Mouse (Mus musculus): ENCODE results near the gene Zfp456. TPM values are rescaled to one million over a fixed set of nuclear protein-coding genes. Genes with fewer than 3 reads are reported as not detected.

Zfp456 gene
- polyA plus RNA-seq (2015; fragmentation: Illumina TruSeq; extraction: RNeasy Lipid Tissue Mini Kit (QIAGEN cat#74804); ENCODE audit: low read depth, low replicate concordance): 1.5 TPM

DNA sequence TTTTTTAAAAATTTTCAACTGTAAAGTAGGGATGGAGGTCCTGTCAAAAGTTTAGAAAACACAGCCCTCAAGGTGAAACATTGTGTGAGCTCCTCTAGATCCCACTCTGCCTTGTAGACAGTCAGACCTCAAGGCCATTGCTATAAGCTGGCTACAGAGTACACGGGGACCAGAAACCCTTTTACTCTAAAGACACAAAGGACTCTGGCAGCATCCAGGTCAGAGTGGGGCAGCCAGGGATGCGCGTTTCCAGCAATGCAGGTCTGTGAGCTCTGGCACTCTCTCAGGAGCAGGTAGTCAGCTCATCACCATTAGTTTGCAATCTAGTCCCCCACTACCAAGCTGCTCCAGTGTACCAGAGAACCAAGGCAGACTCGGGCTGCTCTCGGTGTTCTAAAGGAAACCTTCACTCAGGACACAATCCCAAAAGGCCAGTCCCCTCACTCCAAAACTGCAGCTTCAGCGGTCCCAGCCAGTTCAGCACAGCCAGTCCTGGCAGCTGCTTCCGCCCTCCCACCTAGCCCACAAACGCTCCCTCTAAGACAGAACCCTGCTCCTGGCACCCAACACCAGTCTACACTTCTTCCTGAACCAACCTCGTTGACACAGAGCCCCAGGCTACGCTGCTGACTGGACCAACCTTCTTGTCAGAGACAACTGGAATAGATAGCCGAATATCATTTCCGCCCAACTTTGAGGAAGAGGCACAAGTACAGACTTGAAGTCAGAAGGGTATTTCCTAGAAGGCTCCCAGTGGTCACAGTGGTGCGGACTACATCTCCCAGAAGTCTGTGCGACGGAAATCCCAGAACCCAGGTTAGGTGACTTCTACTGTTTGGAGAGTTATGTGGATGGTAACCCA lies at the start of gene Zfp456, which contains the start of gene Gm28041:
Zfp456 (minus strand) TSS at position 761 of the 862 bp plus-strand sequence.
Gm28041 (minus strand) TSS at position 684 of the 862 bp plus-strand sequence.

DNA sequence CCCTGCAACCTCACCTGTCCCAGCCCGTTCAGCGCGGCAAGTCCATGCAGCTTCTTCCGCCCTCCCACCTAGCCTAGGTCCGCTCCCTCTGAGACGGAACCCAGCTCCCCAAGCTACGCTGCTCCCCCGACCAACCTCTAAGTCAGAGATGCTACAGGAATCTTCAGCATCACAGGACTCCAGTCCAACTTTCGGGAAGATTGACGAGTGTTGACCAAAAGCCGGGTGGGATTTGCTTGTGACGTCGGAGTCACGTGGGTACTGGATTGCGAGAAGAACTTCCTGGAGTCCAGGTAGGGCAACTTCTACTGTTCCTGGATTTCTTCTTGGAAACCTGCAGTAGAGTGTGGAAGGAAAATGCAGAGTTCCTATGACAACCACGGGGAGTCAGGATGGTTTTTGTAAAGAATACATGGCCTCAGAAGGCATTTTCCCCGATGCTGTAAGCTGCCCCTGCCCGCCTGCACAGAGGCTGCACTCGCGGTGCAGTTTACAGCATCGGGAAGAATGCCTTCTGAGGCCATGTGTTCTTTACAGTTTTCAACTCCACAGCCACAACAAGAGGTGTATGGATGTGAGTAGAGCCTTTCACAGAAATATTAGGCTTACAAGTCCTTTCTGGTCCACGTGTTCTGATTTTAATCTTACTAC lies 45.7 kb upstream of the Zfp456 start, which contains the start of gene Zfp459:
Zfp459 (minus strand) TSS at position 212 of the 651 bp plus-strand sequence.

DNA sequence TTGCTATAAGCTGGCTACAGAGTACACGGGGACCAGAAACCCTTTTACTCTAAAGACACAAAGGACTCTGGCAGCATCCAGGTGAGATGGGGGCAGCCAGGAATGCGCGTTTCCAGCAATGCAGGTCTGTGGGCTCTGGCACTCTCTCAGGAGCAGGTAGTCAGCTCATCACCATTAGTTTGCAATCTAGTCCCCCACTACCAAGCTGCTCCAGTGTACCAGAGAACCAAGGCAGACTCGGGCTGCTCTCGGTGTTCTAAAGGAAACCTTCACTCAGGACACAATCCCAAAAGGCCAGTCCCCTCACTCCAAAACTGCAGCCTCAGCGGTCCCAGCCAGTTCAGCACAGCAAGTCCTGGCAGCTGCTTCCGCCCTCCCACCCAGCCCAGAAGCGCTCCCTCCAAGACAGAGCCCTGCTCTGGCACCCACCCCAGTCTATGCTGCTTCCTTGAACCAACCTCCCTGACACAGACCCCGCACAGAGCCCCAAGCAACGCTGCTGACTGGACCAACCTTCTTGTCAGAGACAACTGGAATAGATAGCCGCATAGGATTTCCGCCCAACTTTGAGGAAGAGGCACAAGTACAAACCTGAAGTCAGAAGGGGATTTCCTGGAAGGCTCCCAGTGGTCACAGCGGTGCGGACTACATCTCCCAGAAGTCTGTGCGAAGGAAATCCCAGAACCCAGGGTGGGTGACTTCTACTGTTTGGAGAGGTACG lies 23.7 kb upstream of the Zfp456 start, which contains the start of gene Zfp429:
Zfp429 (minus strand) TSS at position 637 of the 721 bp plus-strand sequence.

DNA sequence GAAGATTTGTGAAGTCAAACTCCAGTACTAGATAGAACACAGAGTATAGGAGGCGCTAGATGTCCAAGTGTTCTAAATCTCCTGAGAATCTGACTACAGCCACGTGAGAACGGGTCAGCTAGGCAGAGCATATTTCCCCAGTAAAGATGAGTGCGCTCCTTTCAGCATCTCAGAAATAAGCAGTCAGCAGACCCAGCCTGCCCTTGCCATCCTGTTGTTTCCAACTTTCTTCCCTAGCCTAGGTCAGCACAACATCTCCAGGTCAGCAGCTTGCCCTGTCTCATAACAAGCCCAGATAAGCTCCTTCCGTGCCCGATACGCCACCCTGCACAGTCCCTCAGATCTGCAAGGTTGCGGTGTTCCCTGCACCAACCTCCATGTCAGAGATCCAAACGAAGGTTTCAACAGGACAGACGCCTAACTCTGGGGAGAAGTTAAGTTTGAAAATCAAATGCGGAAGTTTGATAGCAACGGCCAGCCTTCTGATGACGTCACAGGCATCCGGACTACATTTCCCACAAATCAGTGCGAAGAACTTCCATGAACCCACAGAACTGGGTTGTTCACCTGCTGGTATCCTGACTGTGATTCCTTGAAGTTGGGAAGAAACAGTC lies 15.4 kb downstream of the Zfp456 start, which contains the start of the genes Gm28044 and Zfp953:
Gm28044 (minus strand) TSS at position 406 of the 614 bp plus-strand sequence.
Zfp953 (minus strand) TSS at position 475 of the 614 bp plus-strand sequence.

DNA sequence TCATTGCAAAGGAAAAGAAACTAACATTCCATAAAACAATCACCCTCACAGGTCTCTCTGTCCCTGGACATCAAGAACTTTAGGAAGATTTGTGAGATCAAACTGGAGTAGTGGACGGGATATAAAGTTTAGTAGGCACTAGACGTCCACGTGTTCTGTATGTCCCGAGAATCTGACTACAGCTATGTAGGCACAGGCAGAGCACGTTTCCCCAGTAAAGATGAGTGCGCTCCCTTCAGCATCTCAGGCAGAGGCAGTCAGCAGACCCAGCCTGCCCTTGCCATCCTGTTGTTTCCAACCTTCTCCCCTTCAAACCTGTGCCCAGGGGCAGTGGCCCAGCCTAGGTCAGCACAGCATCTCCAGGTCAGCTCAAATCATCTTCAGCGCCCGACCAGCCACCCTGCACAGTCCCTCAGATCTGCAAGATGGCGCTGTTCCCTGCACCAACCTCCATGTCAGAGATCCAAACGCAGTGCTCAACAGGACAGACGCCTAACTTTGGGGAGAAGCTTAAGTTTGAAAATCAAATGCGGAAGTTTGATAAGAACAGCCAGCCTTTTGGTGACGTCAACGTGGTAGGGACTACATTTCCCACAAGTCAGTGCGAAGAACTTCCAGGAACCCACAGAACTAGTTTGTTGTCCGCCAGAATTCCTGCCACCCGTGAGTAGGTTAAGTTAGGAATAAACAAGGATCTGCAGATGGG lies 43.4 kb downstream of the Zfp456 start, which contains the start of gene Zfp595:
Zfp595 (minus strand) TSS at position 552 of the 706 bp plus-strand sequence.

Other genes with a start within 250 kb of the Zfp456 start
- 7.1 TPM for gene Rsl1, start 202.6 kb downstream of the Zfp456 start, polyA plus RNA-seq (2015; fragmentation: Illumina TruSeq; extraction: RNeasy Lipid Tissue Mini Kit (QIAGEN cat#74804); ENCODE audit: low read depth, low replicate concordance)
- gene Zfp455, start 181.3 kb downstream of the Zfp456 start, polyA plus RNA-seq (2015; fragmentation: Illumina TruSeq; extraction: RNeasy Lipid Tissue Mini Kit (QIAGEN cat#74804); ENCODE audit: low read depth, low replicate concordance): 2.7 TPM
- gene Zfp458, start 97.3 kb downstream of the Zfp456 start, polyA plus RNA-seq (2015; fragmentation: Illumina TruSeq; extraction: RNeasy Lipid Tissue Mini Kit (QIAGEN cat#74804); ENCODE audit: low read depth, low replicate concordance): 6.0 TPM
- 0.83 TPM for gene Zfp457, start 69.3 kb downstream of the Zfp456 start, polyA plus RNA-seq (2015; fragmentation: Illumina TruSeq; extraction: RNeasy Lipid Tissue Mini Kit (QIAGEN cat#74804); ENCODE audit: low read depth, low replicate concordance)
- gene Zfp595, start 43.2 kb downstream of the Zfp456 start, polyA plus RNA-seq (2015; fragmentation: Illumina TruSeq; extraction: RNeasy Lipid Tissue Mini Kit (QIAGEN cat#74804); ENCODE audit: low read depth, low replicate concordance): 2.9 TPM
- not detected for gene Gm28044, start 15.3 kb downstream of the Zfp456 start, polyA plus RNA-seq (2015; fragmentation: Illumina TruSeq; extraction: RNeasy Lipid Tissue Mini Kit (QIAGEN cat#74804); ENCODE audit: low read depth, low replicate concordance)
- gene Zfp953, start 15.2 kb downstream of the Zfp456 start, polyA plus RNA-seq (2015; fragmentation: Illumina TruSeq; extraction: RNeasy Lipid Tissue Mini Kit (QIAGEN cat#74804); ENCODE audit: low read depth, low replicate concordance): 1.3 TPM
- gene Gm28041, start 77 bp downstream of the Zfp456 start, polyA plus RNA-seq (2015; fragmentation: Illumina TruSeq; extraction: RNeasy Lipid Tissue Mini Kit (QIAGEN cat#74804); ENCODE audit: low read depth, low replicate concordance): not detected
- gene Zfp429, start 24.0 kb upstream of the Zfp456 start, polyA plus RNA-seq (2015; fragmentation: Illumina TruSeq; extraction: RNeasy Lipid Tissue Mini Kit (QIAGEN cat#74804); ENCODE audit: low read depth, low replicate concordance): 3.9 TPM
- 3.2 TPM for gene Zfp459, start 45.6 kb upstream of the Zfp456 start, polyA plus RNA-seq (2015; fragmentation: Illumina TruSeq; extraction: RNeasy Lipid Tissue Mini Kit (QIAGEN cat#74804); ENCODE audit: low read depth, low replicate concordance)
- 18.4 TPM for gene Zfp874a, start 75.8 kb upstream of the Zfp456 start, polyA plus RNA-seq (2015; fragmentation: Illumina TruSeq; extraction: RNeasy Lipid Tissue Mini Kit (QIAGEN cat#74804); ENCODE audit: low read depth, low replicate concordance)
- gene Zfp874b, start 108.4 kb upstream of the Zfp456 start, polyA plus RNA-seq (2015; fragmentation: Illumina TruSeq; extraction: RNeasy Lipid Tissue Mini Kit (QIAGEN cat#74804); ENCODE audit: low read depth, low replicate concordance): 14.4 TPM
- 8.9 TPM for gene Zfp58, start 124.7 kb upstream of the Zfp456 start, polyA plus RNA-seq (2015; fragmentation: Illumina TruSeq; extraction: RNeasy Lipid Tissue Mini Kit (QIAGEN cat#74804); ENCODE audit: low read depth, low replicate concordance)
- not detected for gene Gm26965, start 150.3 kb upstream of the Zfp456 start, polyA plus RNA-seq (2015; fragmentation: Illumina TruSeq; extraction: RNeasy Lipid Tissue Mini Kit (QIAGEN cat#74804); ENCODE audit: low read depth, low replicate concordance)
- 25.8 TPM for gene Zfp87, start 150.4 kb upstream of the Zfp456 start, polyA plus RNA-seq (2015; fragmentation: Illumina TruSeq; extraction: RNeasy Lipid Tissue Mini Kit (QIAGEN cat#74804); ENCODE audit: low read depth, low replicate concordance)
- gene Zfp748, start 178.0 kb upstream of the Zfp456 start, polyA plus RNA-seq (2015; fragmentation: Illumina TruSeq; extraction: RNeasy Lipid Tissue Mini Kit (QIAGEN cat#74804); ENCODE audit: low read depth, low replicate concordance): 10.3 TPM
- 9.4 TPM for gene Zfp729b, start 233.9 kb upstream of the Zfp456 start, polyA plus RNA-seq (2015; fragmentation: Illumina TruSeq; extraction: RNeasy Lipid Tissue Mini Kit (QIAGEN cat#74804); ENCODE audit: low read depth, low replicate concordance)

Data from brain, adult 10 weeks (tissue).